Mouse (Mus musculus) layer of hippocampus, postnatal 10 days (tissue): ENCODE measurements at regions not wholly inside any gene's neighbourhood (a gene's known extent, or its start where the extent isn't known, plus 50 kb on each side); places are given as distances from the start of the nearest gene placed in this dataset.

ENCODE experiments used
- DNase-seq, 2 experiments: peaks; one replicate each; pipeline ENCODE4 v3.0.0; 2021; ENCODE audit warnings: low spot score in 2 of 2

- DNase-seq: no peak
Measured at GRCm38 (mm10) chr11:45642142-45642756, 209.6 kb upstream of the Clint1 start.

- no peak for DNase-seq
Measured at GRCm38 (mm10) chr11:45643629-45644325, 208.1 kb upstream of the Clint1 start.

GRCm38 (mm10) chr11:45645815-45646214 lies 206.0 kb upstream of the Clint1 start:
- no peak for DNase-seq

- DNase-seq: peak; percentile 21 to 28
Measured at GRCm38 (mm10) chr11:45647888-45648287, 204.0 kb upstream of the Clint1 start.

- DNase-seq: no peak
Measured at GRCm38 (mm10) chr11:45656260-45656659, 195.6 kb upstream of the Clint1 start.

- no peak for DNase-seq
Measured at GRCm38 (mm10) chr11:45670156-45670830, 181.6 kb upstream of the Clint1 start.

- peak; percentile 78 to 81 for DNase-seq
Measured at GRCm38 (mm10) chr11:45678666-45679292, 173.1 kb upstream of the Clint1 start.

GRCm38 (mm10) chr11:45679293-45679673 lies 172.6 kb upstream of the Clint1 start:
- no peak for DNase-seq

GRCm38 (mm10) chr11:45685571-45685970 lies 166.3 kb upstream of the Clint1 start:
- no peak for DNase-seq

- no peak for DNase-seq
Measured at GRCm38 (mm10) chr11:45693206-45693605, 158.6 kb upstream of the Clint1 start.

GRCm38 (mm10) chr11:45701506-45701905 lies 150.3 kb upstream of the Clint1 start:
- no peak for DNase-seq

GRCm38 (mm10) chr11:45702916-45703315 lies 148.9 kb upstream of the Clint1 start:
- DNase-seq: no peak

GRCm38 (mm10) chr11:45704411-45704810 lies 147.4 kb upstream of the Clint1 start:
- DNase-seq: no peak

GRCm38 (mm10) chr11:45718630-45719029 lies 133.2 kb upstream of the Clint1 start:
- DNase-seq: no peak

GRCm38 (mm10) chr11:45719821-45720220 lies 132.0 kb upstream of the Clint1 start:
- no peak for DNase-seq

GRCm38 (mm10) chr11:45736561-45736960 lies 115.3 kb upstream of the Clint1 start:
- DNase-seq: peak in 1 of 2 experiments; percentile 16

GRCm38 (mm10) chr11:45738331-45738730 lies 113.5 kb upstream of the Clint1 start:
- no peak for DNase-seq

- no peak for DNase-seq
Measured at GRCm38 (mm10) chr11:45745941-45746340, 105.9 kb upstream of the Clint1 start.

GRCm38 (mm10) chr11:45750249-45750648 lies 101.6 kb upstream of the Clint1 start:
- DNase-seq: no peak

GRCm38 (mm10) chr11:45752237-45752636 lies 99.6 kb upstream of the Clint1 start:
- DNase-seq: peak; percentile 18 to 45

- DNase-seq: no peak
Measured at GRCm38 (mm10) chr11:45752791-45753190, 99.1 kb upstream of the Clint1 start.

GRCm38 (mm10) chr11:45767081-45767480 lies 84.8 kb upstream of the Clint1 start:
- peak; percentile 11 to 17 for DNase-seq
